Mouse (Mus musculus) spleen, adult 2 months (tissue): Measurements from ENCODE around the gene Adcy7. TPM values are rescaled to one million over a fixed set of nuclear protein-coding genes. Genes with fewer than 3 reads are reported as not detected.
A peak's percentile ranks its signal among the peaks of the same experiment; 100 is the strongest.

Source experiments
- DNase-seq, 2 experiments: peaks; one replicate each; pipeline versions ENCODE4 v3.0.0 to v3.0.0-alpha.2; 2012 to 2021; ENCODE audit warnings: low spot score in 2 of 2, low read depth in 1 of 2
- H3K27ac ChIP-seq: fragments of 200-500 bp; 2 replicates; pipeline ENCODE4 v1.5.1; 2012; ENCODE audit warnings: low read length, inconsistent platforms; ENCODE audit not compliant: insufficient read depth
- H3K27me3 ChIP-seq: fragments of 200-500 bp; 2 replicates; pipeline ENCODE4 v1.6.1; 2012; ENCODE audit warnings: mild to moderate bottlenecking, moderate library complexity, low read length, inconsistent platforms; ENCODE audit not compliant: control insufficient read depth, insufficient read depth
- H3K36me3 ChIP-seq: fragments of 200-500 bp; 2 replicates; pipeline ENCODE4 v1.6.1; 2012; ENCODE audit warnings: mild to moderate bottlenecking, low read length, inconsistent platforms; ENCODE audit not compliant: control insufficient read depth, insufficient read depth
- H3K4me1 ChIP-seq: fragments of 200-500 bp; 2 replicates; pipeline ENCODE4 v1.6.1; 2011; ENCODE audit warnings: inconsistent platforms; ENCODE audit not compliant: control insufficient read depth, insufficient read depth, insufficient read length
- H3K4me3 ChIP-seq: fragments of 200-500 bp; 2 replicates; pipeline ENCODE4 v1.5.1; 2011; ENCODE audit warnings: mild to moderate bottlenecking, inconsistent platforms; ENCODE audit not compliant: insufficient read depth, insufficient read length; ENCODE audit errors: extremely low read depth
- CTCF ChIP-seq: fragments of 200-500 bp; IDR thresholded peaks from 2 replicates; pipeline ENCODE4 v1.5.1; 2011; ENCODE audit warnings: mild to moderate bottlenecking, inconsistent platforms; ENCODE audit not compliant: insufficient read depth, insufficient read length, insufficient replicate concordance; ENCODE audit errors: extremely low read depth
- POLR2A ChIP-seq: fragments of 200-500 bp; IDR thresholded peaks from 2 replicates; pipeline ENCODE4 v1.6.1; 2011; ENCODE audit warnings: low read depth, low read length, inconsistent platforms
- WGBS: fragments of 180-500 bp; shearing (Covaris S2); methylation state at CpG from one replicate; pipeline ENCODE4 v1.1.7; 2018; 5-methylcytosine and 5-hydroxymethylcytosine counted together
- polyA plus RNA-seq: library from polyadenylated mRNA; depleted of rRNA; stranded (reverse); fragments of >200 nt; gene quantifications from 2 replicates; pipeline ENCODE4 v1.2.3, GENCODE M21; 2012

Adcy7 gene
- polyA plus RNA-seq, 1 experiment, result 76.9 TPM

DNA sequence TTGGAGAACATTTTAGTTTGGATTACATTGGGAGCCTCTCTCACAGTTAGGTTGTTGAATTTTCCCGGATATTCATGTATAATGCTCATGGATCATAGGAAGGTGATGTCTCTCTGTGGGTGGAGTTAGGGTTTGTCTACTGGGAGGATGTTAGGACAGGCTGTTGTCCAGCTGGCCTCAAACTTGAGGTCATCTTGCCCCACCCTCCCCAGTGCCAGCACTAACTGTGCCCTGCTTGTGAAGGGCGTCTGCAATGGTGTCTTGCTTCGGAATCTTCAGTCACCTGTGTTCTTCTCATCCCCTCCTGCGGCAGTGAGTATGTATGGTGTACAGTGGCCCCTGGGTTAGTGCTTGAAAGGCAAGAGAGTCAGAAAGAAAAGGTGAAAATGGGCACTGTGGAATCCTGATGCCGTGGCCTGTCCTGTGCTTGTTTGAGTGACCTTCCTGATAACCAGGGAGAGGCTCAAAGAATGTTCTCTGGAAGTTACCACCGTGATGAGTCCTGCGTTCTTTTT lies 11.7 kb upstream of the Adcy7 start:
- Histone ChIP-seq H3K4me1 (no peaks in the 10 kb centered on the region), H3K27ac (no peak overlapping the region), H3K4me3 (no peak overlapping the region), H3K36me3 (peaks cover 13% of the 10 kb centered on the region), H3K27me3 (no peaks in the 10 kb centered on the region)
- 95% methylated on average over 7 of the region's 7 CpGs for WGBS
- DNase-seq, result no peak
- TF ChIP-seq POLR2A (no peak), CTCF (no peak)

DNA sequence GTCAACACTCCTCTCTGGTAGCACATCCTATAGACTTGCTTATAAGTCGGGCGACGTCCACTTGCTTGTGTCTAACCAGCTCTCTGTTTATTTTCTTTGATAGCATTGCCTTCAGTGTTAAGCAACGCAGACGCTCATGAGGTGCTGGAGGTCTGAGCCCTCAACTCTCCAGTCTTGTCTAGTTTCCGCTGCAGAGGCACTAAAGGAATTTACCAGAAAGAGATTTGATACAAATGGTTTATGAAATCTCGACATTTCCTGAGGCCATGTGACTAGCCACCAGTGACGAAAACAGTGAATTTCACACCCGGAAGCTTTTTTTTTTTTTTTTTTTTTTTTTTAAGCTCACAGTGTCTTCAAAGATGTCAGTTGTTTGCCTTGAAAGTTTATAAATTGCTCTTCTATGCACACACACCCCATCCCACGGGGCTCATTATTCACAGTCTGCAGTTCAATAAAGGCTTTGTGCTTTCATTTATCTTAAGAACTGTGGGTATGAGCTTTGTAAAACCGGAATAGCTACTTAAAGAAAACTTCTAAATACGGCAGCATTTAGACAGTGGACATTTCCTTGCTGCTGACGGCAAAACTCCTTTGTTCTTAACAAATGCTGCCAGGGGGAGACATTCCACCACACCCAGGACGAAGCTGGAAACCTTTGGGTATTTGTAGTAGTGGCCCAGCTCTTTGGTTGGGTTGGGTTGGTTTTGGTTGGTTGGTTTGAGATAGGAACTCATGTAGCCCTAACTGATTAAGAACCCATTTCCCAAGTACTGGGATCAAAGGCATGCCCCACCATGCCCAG lies 9.2 kb upstream of the Adcy7 start:
- Histone ChIP-seq H3K4me1 (no peaks in the 10 kb centered on the region), H3K27ac (no peak overlapping the region), H3K4me3 (no peak overlapping the region), H3K36me3 (0 out of 2 replicates have a peak, but pooled peaks cover 2% of the 10 kb centered on the region), H3K27me3 (no peaks in the 10 kb centered on the region)
- 78% methylated on average over 14 of the region's 14 CpGs for whole genome bisulfite sequencing
- DNase-seq, result no peak
- TF ChIP-seq POLR2A, result no peak
- no peak for TF ChIP-seq CTCF

DNA sequence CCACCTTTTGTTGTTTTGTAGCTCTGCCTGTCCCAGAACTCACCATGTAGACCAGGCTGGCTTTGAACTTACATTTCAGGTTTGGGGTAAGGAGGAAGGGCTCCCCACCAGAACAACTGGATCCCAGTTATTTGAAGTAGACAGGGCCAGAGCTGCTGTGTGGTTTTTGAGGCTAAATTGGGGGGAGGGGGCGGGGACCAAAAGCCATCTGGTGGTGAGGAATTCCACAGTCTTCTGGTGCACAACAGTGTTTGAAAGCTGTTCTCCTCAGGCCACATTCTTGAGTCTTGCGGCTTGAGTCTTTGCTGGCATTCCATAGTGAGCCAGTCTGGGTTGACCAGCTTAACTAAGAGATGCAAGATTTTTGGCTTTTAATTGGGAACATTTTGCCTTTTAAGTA lies 6.7 kb upstream of the Adcy7 start:
- 18% methylated on average over 2 of the region's 2 CpGs for WGBS
- TF ChIP-seq POLR2A, result no peak
- no peak for TF ChIP-seq CTCF
- no peak overlapping the region for H3K4me3 ChIP-seq
- H3K27ac ChIP-seq, result no peak overlapping the region
- no peaks in the 10 kb centered on the region for H3K36me3 ChIP-seq
- H3K4me1 ChIP-seq, result no peaks in the 10 kb centered on the region
- no peaks in the 10 kb centered on the region for H3K27me3 ChIP-seq
- DNase-seq, result no peak

DNA sequence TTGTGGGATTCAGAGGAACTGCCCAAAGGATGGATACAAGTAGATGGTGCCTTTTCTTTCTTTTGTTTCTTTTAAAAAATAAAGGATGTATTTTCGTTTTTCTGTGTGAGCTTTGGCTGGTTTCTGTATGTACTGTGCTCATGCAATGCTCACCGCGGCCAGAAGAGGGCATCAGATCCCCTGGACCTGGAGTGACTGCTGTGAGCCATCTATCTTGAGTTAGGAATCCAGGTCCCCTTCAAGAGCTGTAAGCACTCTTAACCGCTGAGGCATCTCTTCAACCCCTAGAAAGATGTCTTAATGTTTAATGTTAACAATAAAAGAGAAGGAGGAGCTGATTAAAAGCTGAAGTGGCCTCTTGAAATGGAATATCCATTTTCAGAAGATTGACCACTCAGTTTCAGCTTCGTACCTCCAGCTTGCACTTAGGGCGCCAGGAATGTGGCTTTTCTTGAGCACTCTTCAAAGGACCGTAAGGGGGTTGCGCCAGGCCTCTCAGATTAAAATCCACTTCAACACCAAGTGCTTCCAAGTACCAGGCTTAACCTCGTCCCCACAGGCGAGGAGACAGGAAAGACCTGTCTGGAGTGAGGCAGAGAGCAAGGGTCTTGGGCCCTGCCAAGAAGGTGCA lies 5.9 kb upstream of the Adcy7 start:
- Histone ChIP-seq H3K27me3 (no peaks in the 10 kb centered on the region), H3K4me1 (no peaks in the 10 kb centered on the region), H3K36me3 (no peaks in the 10 kb centered on the region), H3K4me3 (no peak overlapping the region), H3K27ac (no peak overlapping the region)
- DNase-seq, result peak in 1 of 2 experiments; percentile 76
- TF ChIP-seq POLR2A (no peak), CTCF (peak; percentile 86; the same call in 1 of the 2 replicates)
- 52% methylated on average over 10 of the region's 10 CpGs for WGBS

DNA sequence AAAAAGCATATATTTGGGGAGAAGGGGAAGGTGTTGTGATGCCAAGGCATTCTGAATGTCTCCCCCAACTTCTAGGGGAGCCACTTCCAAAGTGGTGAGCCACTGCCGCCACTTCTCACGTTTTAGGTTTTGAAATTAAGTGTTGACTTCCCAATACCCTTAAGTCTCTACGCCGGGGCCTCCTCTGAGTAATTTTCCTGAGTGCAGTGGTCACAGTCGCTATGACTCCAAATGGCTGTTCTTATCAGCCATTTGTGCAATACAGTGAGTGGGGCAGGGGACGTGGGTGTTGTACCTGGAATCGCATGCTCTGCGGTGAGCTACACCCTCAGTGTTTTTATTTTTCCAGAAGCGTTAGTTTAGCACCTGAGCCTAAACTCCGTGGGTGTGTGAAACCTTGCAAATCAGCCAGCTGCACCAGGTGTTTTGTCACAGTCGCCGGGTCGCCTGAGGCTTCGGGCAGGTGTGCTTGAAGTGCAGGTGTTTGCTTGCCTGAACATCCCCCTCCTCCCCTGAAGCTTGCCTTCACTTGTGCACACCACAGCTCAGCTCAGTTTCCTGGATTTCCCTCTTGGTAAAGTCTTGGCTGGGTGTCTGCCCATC lies 5.3 kb upstream of the Adcy7 start:
- WGBS, result 67% methylated on average over 14 of the region's 14 CpGs
- H3K27ac ChIP-seq, result no peak overlapping the region
- H3K36me3 ChIP-seq, result no peaks in the 10 kb centered on the region
- no peak overlapping the region for H3K4me3 ChIP-seq
- no peak for DNase-seq
- no peak for TF ChIP-seq POLR2A
- TF ChIP-seq CTCF, result no peak
- H3K27me3 ChIP-seq, result no peaks in the 10 kb centered on the region
- H3K4me1 ChIP-seq, result no peaks in the 10 kb centered on the region

DNA sequence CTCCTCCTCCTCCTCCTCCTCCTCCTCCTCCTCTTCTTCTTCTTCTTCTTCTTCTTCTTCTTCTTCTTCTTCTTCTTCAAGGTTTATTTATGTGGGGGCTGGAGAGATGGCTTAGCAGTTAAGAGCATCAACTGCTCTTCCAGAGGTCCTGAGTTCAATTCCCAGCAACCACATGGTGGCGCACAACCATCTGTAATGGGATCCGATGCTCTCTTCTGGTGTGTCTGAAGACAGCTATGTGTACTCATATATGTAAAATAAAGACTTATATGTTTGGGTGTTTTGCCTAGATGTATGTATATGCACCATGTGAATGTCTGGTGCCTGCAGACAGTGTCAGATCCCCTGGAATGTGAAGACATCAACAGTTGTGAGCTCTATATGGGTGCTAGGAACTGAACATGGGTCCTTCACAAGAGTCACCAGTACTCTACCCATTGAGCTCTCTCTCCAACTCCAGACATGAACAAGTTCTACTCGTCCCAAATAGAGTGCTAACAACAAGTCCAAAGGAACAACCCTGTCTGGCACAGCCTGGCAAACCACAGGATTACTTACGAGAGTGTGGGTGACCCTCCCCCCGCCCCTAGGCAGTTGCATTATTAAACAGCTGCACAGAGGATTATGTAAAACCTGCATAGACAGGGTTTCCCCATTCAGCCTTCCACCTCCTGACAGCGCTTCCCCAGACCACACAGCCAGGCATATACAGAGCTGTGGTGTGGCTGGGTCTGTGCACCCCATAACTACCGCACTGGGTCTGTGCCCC lies 2.9 kb upstream of the Adcy7 start:
- peak; percentile 20; the same call in 1 of the 2 replicates for TF ChIP-seq CTCF
- TF ChIP-seq POLR2A, result no peak
- no peak for DNase-seq
- no peak overlapping the region for H3K27ac ChIP-seq
- H3K36me3 ChIP-seq, result no peaks in the 10 kb centered on the region
- peaks cover 3% of the 10 kb centered on the region; the same call in 1 of the 2 replicates for H3K27me3 ChIP-seq
- 43% methylated on average over 7 of the region's 7 CpGs for WGBS
- no peak overlapping the region for H3K4me3 ChIP-seq
- H3K4me1 ChIP-seq, result peaks cover 8% of the 10 kb centered on the region
